Mouse (Mus musculus) lung, embryonic 16.5 days (tissue): ENCODE data around the gene Faf2. TPM values are rescaled to one million over a fixed set of nuclear protein-coding genes. Genes with fewer than 3 reads are reported as not detected.

Experiments
- ATAC-seq: fragments of 200-750 bp; cut with Nextera tagmentation; 2 replicates; pipeline ENCODE4 v1.8.0; 2017; ENCODE audit warnings: low read depth, mild to moderate bottlenecking, moderate library complexity
- H3K27ac ChIP-seq: fragments of 300-500 bp; sonication (generic); 2 replicates; pipeline ENCODE4 v1.5.1; 2014; ENCODE audit warnings: mild to moderate bottlenecking, control low read depth, low read length
- H3K27me3 ChIP-seq: fragments of 300-500 bp; sonication (generic); 2 replicates; pipeline ENCODE4 v1.6.1; 2014; ENCODE audit warnings: low read depth, low read length, mixed read lengths; ENCODE audit not compliant: control insufficient read depth, insufficient read depth
- H3K36me3 ChIP-seq: fragments of 300-500 bp; sonication (generic); 2 replicates; pipeline ENCODE4 v1.6.1; 2014; ENCODE audit warnings: low read length; ENCODE audit not compliant: control insufficient read depth, insufficient read depth
- H3K4me1 ChIP-seq: fragments of 300-500 bp; sonication (generic); replicated peaks from 2 replicates; pipeline ENCODE4 v1.6.1; 2014; ENCODE audit warnings: low read length, mixed read lengths; ENCODE audit not compliant: control insufficient read depth, insufficient read depth
- H3K4me2 ChIP-seq: fragments of 300-500 bp; sonication (generic); 2 replicates; pipeline ENCODE4 v1.6.1; 2014; ENCODE audit warnings: low read depth, low read length, control low read depth
- H3K4me3 ChIP-seq: fragments of 300-500 bp; sonication (generic); 2 replicates; pipeline ENCODE4 v1.5.1; 2014; ENCODE audit warnings: mild to moderate bottlenecking, low read length, control low read depth
- H3K9ac ChIP-seq: fragments of 300-500 bp; sonication (generic); 2 replicates; pipeline ENCODE4 v1.6.1; 2014; ENCODE audit warnings: low read length, control low read depth
- H3K9me3 ChIP-seq: fragments of 300-500 bp; sonication (generic); 2 replicates; pipeline ENCODE4 v1.6.1; 2016; ENCODE audit warnings: low read length; ENCODE audit not compliant: control insufficient read depth
- WGBS: fragments of 180-500 bp; shearing (Covaris S2); extraction: QIAGEN DNeasy Blood & Tissue Kit; methylation state at CpG from one replicate; pipeline ENCODE4 v1.1.7; 2014; 5-methylcytosine and 5-hydroxymethylcytosine counted together
- polyA plus RNA-seq: library from polyadenylated mRNA; unstranded; fragments of >200 nt; fragmentation: Nextera tagmentation; extraction: Ambion mirVana; gene quantifications from 2 replicates; pipeline ENCODE4 v1.2.1, GENCODE M21; 2015

Gene Faf2
- polyA plus RNA-seq, 1 experiment from 2014 or later = 72.1 TPM

- no peak for ATAC-seq
- WGBS = 83% methylated on average over 8 of the region's 8 CpGs
- H3K27me3 ChIP-seq = no peaks in the 10 kb centered on the region
These were observed 59.7 kb downstream of the Faf2 start for GRCm38 (mm10) chr13:54681291-54681690.

GRCm38 (mm10) chr13:54683301-54683700 lies 61.7 kb downstream of the Faf2 start:
- WGBS = 91% methylated on average over 3 of the region's 3 CpGs
- H3K27ac ChIP-seq = no peak overlapping the region
- no peak overlapping the region for H3K9ac ChIP-seq
- no peaks in the 10 kb centered on the region for H3K9me3 ChIP-seq
- H3K27me3 ChIP-seq = no peaks in the 10 kb centered on the region
- no peak overlapping the region for H3K4me2 ChIP-seq
- H3K4me3 ChIP-seq = no peak overlapping the region
- no peak for ATAC-seq
- H3K4me1 ChIP-seq = peaks cover 19% of the 10 kb centered on the region
- H3K36me3 ChIP-seq = peaks cover 42% of the 10 kb centered on the region

More at GRCm38 (mm10) chr13:54681291-54681690, 59.7 kb downstream of the Faf2 start:
- Histone ChIP-seq H3K9me3 (no peaks in the 10 kb centered on the region), H3K4me1 (peaks cover 17% of the 10 kb centered on the region), H3K36me3 (peaks cover 42% of the 10 kb centered on the region), H3K4me2 (no peak overlapping the region), H3K4me3 (no peak overlapping the region), H3K9ac (no peak overlapping the region), H3K27ac (no peak overlapping the region)

GRCm38 (mm10) chr13:54684140-54684896 lies 62.7 kb downstream of the Faf2 start:
- no peak overlapping the region for H3K4me2 ChIP-seq
- no peak overlapping the region for H3K4me3 ChIP-seq
- no peaks in the 10 kb centered on the region for H3K27me3 ChIP-seq
- no peak overlapping the region for H3K27ac ChIP-seq
- no peak for ATAC-seq
- H3K36me3 ChIP-seq = peaks cover 35% of the 10 kb centered on the region
- H3K4me1 ChIP-seq = peaks cover 23% of the 10 kb centered on the region
- WGBS = 74% methylated on average over 3 of the region's 3 CpGs
- no peaks in the 10 kb centered on the region for H3K9me3 ChIP-seq
- H3K9ac ChIP-seq = no peak overlapping the region

- H3K9ac ChIP-seq = peak overlapping the region; percentile 18; the same call in 1 of the 2 replicates
- H3K27me3 ChIP-seq = no peaks in the 10 kb centered on the region
- H3K4me1 ChIP-seq = peaks cover 23% of the 10 kb centered on the region
- no peaks in the 10 kb centered on the region for H3K9me3 ChIP-seq
- no peak for ATAC-seq
- peak overlapping the region; percentile 88 for H3K4me2 ChIP-seq
- WGBS = 46% methylated on average over 2 of the region's 2 CpGs
- H3K27ac ChIP-seq = no peak overlapping the region
- no peak overlapping the region for H3K4me3 ChIP-seq
- peaks cover 32% of the 10 kb centered on the region for H3K36me3 ChIP-seq
These were observed 63.6 kb downstream of the Faf2 start for GRCm38 (mm10) chr13:54685174-54685573.

- Histone ChIP-seq H3K4me2 (peak overlapping the region; percentile 88), H3K9ac (peak overlapping the region; percentile 94), H3K9me3 (no peaks in the 10 kb centered on the region), H3K4me1 (peaks cover 23% of the 10 kb centered on the region), H3K27ac (peak overlapping the region; percentile 99), H3K27me3 (no peaks in the 10 kb centered on the region), H3K4me3 (peak overlapping the region; percentile 90), H3K36me3 (peaks cover 22% of the 10 kb centered on the region)
- WGBS = 3% methylated on average over 19 of the region's 19 CpGs
- ATAC-seq = no peak
These were observed 64.8 kb downstream of the Faf2 start for GRCm38 (mm10) chr13:54686139-54687053.

- Histone ChIP-seq H3K4me2 (peak overlapping the region; percentile 88), H3K9ac (peak overlapping the region; percentile 94), H3K4me1 (peaks cover 30% of the 10 kb centered on the region), H3K4me3 (peak overlapping the region; percentile 90), H3K9me3 (no peaks in the 10 kb centered on the region), H3K27me3 (no peaks in the 10 kb centered on the region), H3K36me3 (peaks cover 16% of the 10 kb centered on the region), H3K27ac (peak overlapping the region; percentile 99)
- under 1% methylated on average over 33 of the region's 35 CpGs for WGBS
- peak; percentile 72 for ATAC-seq
These were observed 65.5 kb downstream of the Faf2 start for GRCm38 (mm10) chr13:54687096-54687495.

GRCm38 (mm10) chr13:54687575-54688424 lies 66.2 kb downstream of the Faf2 start:
- peak overlapping the region; percentile 94 for H3K9ac ChIP-seq
- H3K9me3 ChIP-seq = no peaks in the 10 kb centered on the region
- ATAC-seq = peak; percentile 93
- H3K4me2 ChIP-seq = peak overlapping the region; percentile 88
- WGBS = under 1% methylated on average over 81 of the region's 82 CpGs
- peaks cover 38% of the 10 kb centered on the region for H3K4me1 ChIP-seq
- peaks cover 10% of the 10 kb centered on the region for H3K36me3 ChIP-seq
- H3K4me3 ChIP-seq = peak overlapping the region; percentile 90
- no peaks in the 10 kb centered on the region for H3K27me3 ChIP-seq
- H3K27ac ChIP-seq = peak overlapping the region; percentile 99

- Histone ChIP-seq H3K27ac (no peak overlapping the region), H3K9ac (no peak overlapping the region), H3K4me2 (no peak overlapping the region), H3K4me3 (no peak overlapping the region), H3K4me1 (peaks cover 35% of the 10 kb centered on the region), H3K27me3 (no peaks in the 10 kb centered on the region), H3K36me3 (no peaks in the 10 kb centered on the region), H3K9me3 (no peaks in the 10 kb centered on the region)
- ATAC-seq = no peak
- WGBS = 85% methylated on average over 8 of the region's 8 CpGs
These were observed 68.7 kb downstream of the Faf2 start for GRCm38 (mm10) chr13:54690151-54690740.
